Mouse (Mus musculus) left cerebral cortex, postnatal 36 days (tissue): ENCODE data around the gene Cebpb. TPM values are rescaled to one million over a fixed set of nuclear protein-coding genes. Genes with fewer than 3 reads are reported as not detected.

Experiments
- DNase-seq, 2 experiments: peaks; one replicate each; pipeline ENCODE4 v3.0.0; 2021 to 2022; ENCODE audit warnings: low spot score in 2 of 2, mixed read lengths in 1 of 2
- intact Hi-C: fragments of 180-260 bp; cut with DNase I; formaldehyde crosslinking; loops from one replicate; pipeline ENCODE4 v1.15.1; 2025
- total RNA-seq, 2 experiments: library from RNA; stranded (reverse); gene quantifications; 2 replicates each; pipeline ENCODE4 v1.2.3; 2021

The Cebpb gene
- total RNA-seq, 2 experiments from 2014 or later, result 12.9 to 18.8 TPM

GRCm38 (mm10) chr2:167688126-167688497 lies 603 bp upstream of the Cebpb start:
- DNase-seq, result peak; percentile 25 to 49
- intact Hi-C loops, result loop anchor here (5.0 to 10.0 kb wide), 2 partner anchors 329 to 387 kb away; no protein-coding TSS in a partner anchor

GRCm38 (mm10) chr2:167689501-167690218 lies 945 bp downstream of the Cebpb start, which contains the start of gene Tmem189:
Gene Tmem189 (minus strand): TSS chr2:167689822.
- peak; percentile 57 to 66 for DNase-seq
- intact Hi-C loops, result loop anchor here (5.0 to 10.0 kb wide), 3 partner anchors 93 to 385 kb away; no protein-coding TSS in a partner anchor

- intact Hi-C loops, result loop anchor here (5.0 kb wide), 1 partner anchor 92 kb away; no protein-coding TSS in a partner anchor
- DNase-seq, result peak; percentile 49 to 55
Measured at GRCm38 (mm10) chr2:167690219-167690961, 1.7 kb downstream of the Cebpb start.

- intact Hi-C loops, result loop anchor here (5.0 kb wide), 1 partner anchor 91 kb away; no protein-coding TSS in a partner anchor
- peak in 1 of 2 experiments; percentile 40 for DNase-seq
Measured at GRCm38 (mm10) chr2:167690962-167691311, 2.2 kb downstream of the Cebpb start.

GRCm38 (mm10) chr2:167691410-167691809 lies 2.7 kb downstream of the Cebpb start:
- no peak for DNase-seq
- intact Hi-C loops, result loop anchor here (5.0 kb wide), 1 partner anchor 91 kb away; no protein-coding TSS in a partner anchor

- DNase-seq, result peak; percentile 41 to 65
- intact Hi-C loops, result loop anchor here (5.0 kb wide), 1 partner anchor 90 kb away; no protein-coding TSS in a partner anchor
Measured at GRCm38 (mm10) chr2:167691871-167692661, 3.4 kb downstream of the Cebpb start.

- no peak for DNase-seq
- intact Hi-C loops, result loop anchor here (5.0 kb wide), 1 partner anchor 89 kb away; no protein-coding TSS in a partner anchor
Measured at GRCm38 (mm10) chr2:167692831-167693230, 4.1 kb downstream of the Cebpb start.

GRCm38 (mm10) chr2:167693540-167693939 lies 4.8 kb downstream of the Cebpb start:
- no peak for DNase-seq
- intact Hi-C loops, result loop anchor here (5.0 kb wide), 1 partner anchor 89 kb away; no protein-coding TSS in a partner anchor

GRCm38 (mm10) chr2:167694244-167694643 lies 5.5 kb downstream of the Cebpb start:
- intact Hi-C loops, result loop anchor here (5.0 kb wide), 1 partner anchor 88 kb away; no protein-coding TSS in a partner anchor
- no peak for DNase-seq

- intact Hi-C loops, result loop anchor here (5.0 kb wide), 1 partner anchor 87 kb away; no protein-coding TSS in a partner anchor
- no peak for DNase-seq
Measured at GRCm38 (mm10) chr2:167694963-167695362, 6.2 kb downstream of the Cebpb start.

GRCm38 (mm10) chr2:167695491-167695890 lies 6.8 kb downstream of the Cebpb start:
- DNase-seq, result no peak
- intact Hi-C loops, result no loop called here

GRCm38 (mm10) chr2:167696143-167696542 lies 7.4 kb downstream of the Cebpb start:
- DNase-seq, result no peak
- intact Hi-C loops, result no loop called here

- no peak for DNase-seq
- intact Hi-C loops, result no loop called here
Measured at GRCm38 (mm10) chr2:167697902-167698301, 9.2 kb downstream of the Cebpb start.

- intact Hi-C loops, result no loop called here
- DNase-seq, result no peak
Measured at GRCm38 (mm10) chr2:167700018-167700417, 11.3 kb downstream of the Cebpb start.

- intact Hi-C loops, result no loop called here
Measured at GRCm38 (mm10) chr2:167701472-167701871, 12.8 kb downstream of the Cebpb start.

GRCm38 (mm10) chr2:167702126-167702525 lies 13.4 kb downstream of the Cebpb start:
- DNase-seq, result no peak
- intact Hi-C loops, result no loop called here

More at GRCm38 (mm10) chr2:167701472-167701871, 12.8 kb downstream of the Cebpb start:
- no peak for DNase-seq

GRCm38 (mm10) chr2:167704409-167704808 lies 15.7 kb downstream of the Cebpb start:
- no peak for DNase-seq
- intact Hi-C loops, result no loop called here

GRCm38 (mm10) chr2:167706183-167706939 lies 17.6 kb downstream of the Cebpb start:
- intact Hi-C loops, result no loop called here
- DNase-seq, result no peak

- intact Hi-C loops, result no loop called here
- no peak for DNase-seq
Measured at GRCm38 (mm10) chr2:167708373-167708772, 19.7 kb downstream of the Cebpb start.
